Mouse (Mus musculus) testis, adult 2 months (tissue): Measurements from ENCODE around the gene Ghr. TPM values are rescaled to one million over a fixed set of nuclear protein-coding genes. Genes with fewer than 3 reads are reported as not detected.

Experiments used
- H3K27ac ChIP-seq: fragments of 200-500 bp; 2 replicates; pipeline ENCODE4 v1.5.1; 2012; ENCODE audit warnings: low read depth, low read length; ENCODE audit not compliant: control insufficient read depth, insufficient read depth
- H3K27me3 ChIP-seq: fragments of 200-500 bp; 2 replicates; pipeline ENCODE4 v1.6.1; 2012; ENCODE audit warnings: mild to moderate bottlenecking, low read length, moderate library complexity; ENCODE audit not compliant: control insufficient read depth, insufficient read depth
- H3K36me3 ChIP-seq: fragments of 200-500 bp; 2 replicates; pipeline ENCODE4 v1.6.1; 2012; ENCODE audit warnings: mild to moderate bottlenecking, low read length; ENCODE audit not compliant: control insufficient read depth, insufficient read depth
- H3K4me1 ChIP-seq: fragments of 200-500 bp; 2 replicates; pipeline ENCODE4 v1.6.1; 2012; ENCODE audit warnings: low read length; ENCODE audit not compliant: control insufficient read depth, insufficient read depth
- H3K4me3 ChIP-seq: fragments of 200-500 bp; 2 replicates; pipeline ENCODE4 v1.5.1; 2012; ENCODE audit warnings: low read depth, mild to moderate bottlenecking, low read length, moderate library complexity, mixed read lengths; ENCODE audit not compliant: control insufficient read depth
- CTCF ChIP-seq: fragments of 200-500 bp; IDR thresholded peaks from 2 replicates; pipeline ENCODE4 v1.5.1; 2012; ENCODE audit warnings: low read depth, mild to moderate bottlenecking, inconsistent platforms, low read length, moderate library complexity; ENCODE audit not compliant: control insufficient read depth, insufficient read depth, insufficient replicate concordance
- POLR2A ChIP-seq: fragments of 200-500 bp; IDR thresholded peaks from 2 replicates; pipeline ENCODE4 v1.6.1; 2012; ENCODE audit warnings: low read depth, mild to moderate bottlenecking, inconsistent platforms, low read length, moderate library complexity; ENCODE audit not compliant: control insufficient read depth
- polyA plus RNA-seq: library from polyadenylated mRNA; depleted of rRNA; stranded (reverse); fragments of >200 nt; gene quantifications from 2 replicates; pipeline ENCODE4 v1.2.3, GENCODE M21; 2012

Ghr gene
- polyA plus RNA-seq, 1 experiment, result 1.2 TPM

GRCm38 (mm10) chr15:3383788-3384187 is 199.5 kb downstream of the Ghr start:
- TF ChIP-seq CTCF (no peak), POLR2A (no peak)
- Histone ChIP-seq H3K4me1 (no peaks in the 10 kb centered on the region), H3K36me3 (no peaks in the 10 kb centered on the region), H3K27ac (no peak overlapping the region), H3K27me3 (no peaks in the 10 kb centered on the region), H3K4me3 (no peak overlapping the region)

DNA sequence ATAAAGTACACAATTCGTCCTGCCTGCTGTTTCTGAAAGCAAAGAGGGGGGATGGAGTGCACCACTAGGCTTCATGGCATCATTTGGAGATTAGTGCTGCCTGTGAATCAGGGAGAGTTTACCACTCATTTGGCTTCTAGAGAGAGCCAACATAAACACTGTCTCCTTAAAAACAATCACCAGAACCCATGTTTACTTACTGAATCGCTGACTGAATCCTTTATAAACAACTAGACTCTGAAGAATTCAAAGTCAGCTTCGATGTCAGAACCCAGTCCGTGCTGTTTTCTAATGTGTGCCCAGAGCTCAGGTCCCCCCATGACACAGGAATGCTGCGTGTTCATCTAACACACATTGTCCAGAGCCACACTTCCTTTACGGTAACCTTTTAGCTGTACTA is 201.9 kb downstream of the Ghr start:
- no peak overlapping the region for H3K27ac ChIP-seq
- no peak overlapping the region for H3K4me3 ChIP-seq
- no peaks in the 10 kb centered on the region for H3K4me1 ChIP-seq
- H3K27me3 ChIP-seq, result no peaks in the 10 kb centered on the region
- H3K36me3 ChIP-seq, result no peaks in the 10 kb centered on the region
- TF ChIP-seq CTCF (no peak), POLR2A (no peak)

- no peaks in the 10 kb centered on the region for H3K4me1 ChIP-seq
- TF ChIP-seq CTCF, result no peak
- H3K4me3 ChIP-seq, result no peak overlapping the region
- no peaks in the 10 kb centered on the region for H3K36me3 ChIP-seq
- no peak overlapping the region for H3K27ac ChIP-seq
- H3K27me3 ChIP-seq, result no peaks in the 10 kb centered on the region
Measured at GRCm38 (mm10) chr15:3368261-3368832, 214.9 kb downstream of the Ghr start.

GRCm38 (mm10) chr15:3356073-3356766 is 227.1 kb downstream of the Ghr start:
- no peaks in the 10 kb centered on the region for H3K27me3 ChIP-seq
- no peaks in the 10 kb centered on the region for H3K36me3 ChIP-seq
- no peak overlapping the region for H3K4me3 ChIP-seq
- no peak for TF ChIP-seq CTCF
- no peak for TF ChIP-seq POLR2A
- H3K4me1 ChIP-seq, result no peaks in the 10 kb centered on the region
- no peak overlapping the region for H3K27ac ChIP-seq

DNA sequence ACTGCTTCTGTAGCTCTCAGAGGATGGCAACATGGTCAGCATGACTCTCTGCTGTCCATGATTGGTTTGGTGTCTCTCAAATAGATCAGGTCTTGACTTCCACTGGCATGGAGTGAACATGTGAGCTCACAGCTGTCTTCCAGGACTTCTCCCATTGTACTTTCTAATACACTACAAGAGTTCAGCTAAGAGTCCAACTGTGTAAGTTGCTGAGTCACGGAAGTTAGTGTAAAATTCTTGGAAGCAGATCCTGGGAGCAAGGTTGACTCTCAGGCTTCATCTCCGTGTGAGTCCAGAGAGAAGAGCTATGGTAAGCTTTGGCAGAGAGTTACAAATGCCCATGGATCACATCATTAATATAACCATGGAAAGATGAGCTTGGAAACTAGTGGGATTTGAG is 229.6 kb downstream of the Ghr start:
- TF ChIP-seq POLR2A, result no peak
- TF ChIP-seq CTCF, result no peak
- H3K4me3 ChIP-seq, result no peak overlapping the region
- no peak overlapping the region for H3K27ac ChIP-seq
- H3K36me3 ChIP-seq, result no peaks in the 10 kb centered on the region
- H3K27me3 ChIP-seq, result no peaks in the 10 kb centered on the region
- H3K4me1 ChIP-seq, result no peaks in the 10 kb centered on the region

DNA sequence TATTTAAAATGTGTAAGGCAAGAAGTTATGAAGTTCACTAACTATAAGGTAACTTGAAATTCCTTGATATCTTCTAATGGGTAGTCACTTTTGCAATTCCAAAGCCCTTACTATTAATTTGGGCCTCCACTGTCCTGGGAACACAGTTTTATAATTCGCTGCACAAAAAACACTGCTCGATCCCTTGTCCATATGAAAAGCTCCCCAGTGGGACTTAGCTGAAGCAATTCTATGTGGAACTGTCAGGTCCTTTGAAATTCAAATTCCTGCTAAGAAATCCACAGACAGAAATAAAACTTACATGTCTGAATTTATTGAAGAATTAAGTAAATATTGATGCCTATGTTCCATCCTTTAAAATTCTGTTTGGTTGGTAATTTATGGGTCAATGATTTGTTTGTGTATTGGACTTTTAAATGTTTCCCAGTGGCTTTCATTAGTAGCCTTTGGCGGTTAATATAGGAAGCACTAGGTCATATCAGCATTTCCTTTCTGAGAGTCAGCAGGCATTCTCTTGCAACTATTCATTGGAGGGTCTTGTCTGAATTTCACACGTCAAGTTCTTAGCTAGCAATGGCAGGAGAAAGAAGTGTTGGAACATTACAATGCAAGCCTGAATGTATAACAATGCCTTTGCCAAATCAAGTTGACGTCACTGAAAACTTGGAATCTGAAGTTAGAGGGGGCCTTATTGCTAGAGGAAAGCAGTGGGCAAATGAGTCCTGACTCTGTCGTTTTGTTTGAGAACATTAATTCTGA is 233.8 kb downstream of the Ghr start:
- no peak for TF ChIP-seq CTCF
- TF ChIP-seq POLR2A, result no peak
- no peak overlapping the region for H3K27ac ChIP-seq
- no peaks in the 10 kb centered on the region for H3K36me3 ChIP-seq
- no peaks in the 10 kb centered on the region for H3K4me1 ChIP-seq
- no peak overlapping the region for H3K4me3 ChIP-seq
- H3K27me3 ChIP-seq, result no peaks in the 10 kb centered on the region

DNA sequence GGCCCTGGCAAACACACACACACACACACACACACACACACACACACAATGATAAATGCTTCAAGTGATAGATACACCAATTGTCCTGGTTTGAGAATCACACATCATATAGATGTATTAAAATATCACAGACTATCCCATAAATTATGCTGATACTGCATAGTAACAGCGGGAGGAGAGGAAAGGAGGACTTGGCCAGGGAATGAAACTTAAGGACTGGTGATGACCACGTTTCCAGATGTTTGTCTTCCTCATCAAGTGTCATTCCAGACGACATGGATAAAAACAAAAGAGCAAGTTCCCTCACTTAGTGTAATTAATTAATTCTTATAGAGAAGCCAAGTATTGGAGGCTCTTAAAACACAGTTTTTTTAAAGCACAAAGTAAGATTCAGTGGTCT is 236.6 kb downstream of the Ghr start:
- TF ChIP-seq POLR2A (no peak), CTCF (no peak)
- no peaks in the 10 kb centered on the region for H3K36me3 ChIP-seq

DNA sequence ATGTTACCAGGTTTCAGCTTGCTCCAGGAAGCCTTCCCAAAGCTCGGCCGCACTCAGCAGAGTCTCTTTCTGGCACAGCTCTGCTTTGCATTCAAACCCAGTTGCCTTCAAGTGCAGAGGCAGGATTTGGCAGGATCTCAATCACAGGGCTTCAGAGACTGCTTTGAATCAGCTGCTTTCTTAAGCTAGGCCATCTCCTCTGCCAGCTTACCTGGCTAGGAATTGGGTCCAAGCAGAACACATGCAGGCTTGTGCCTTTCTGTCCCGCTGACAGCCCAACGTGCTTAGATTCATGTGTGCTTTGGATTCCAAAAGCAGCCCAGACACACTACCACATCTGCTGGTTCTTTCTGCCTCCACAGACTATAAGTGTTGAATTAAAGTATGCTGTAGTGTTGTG is 238.7 kb downstream of the Ghr start:
- H3K4me1 ChIP-seq, result no peaks in the 10 kb centered on the region
- H3K27ac ChIP-seq, result no peak overlapping the region
- H3K27me3 ChIP-seq, result no peaks in the 10 kb centered on the region
- no peaks in the 10 kb centered on the region for H3K36me3 ChIP-seq
- H3K4me3 ChIP-seq, result no peak overlapping the region
- no peak for TF ChIP-seq POLR2A
- no peak for TF ChIP-seq CTCF

More for the DNA sequence above, 236.6 kb downstream of the Ghr start:
- H3K27ac ChIP-seq, result no peak overlapping the region
- no peaks in the 10 kb centered on the region for H3K4me1 ChIP-seq
- H3K27me3 ChIP-seq, result no peaks in the 10 kb centered on the region
- H3K4me3 ChIP-seq, result no peak overlapping the region
